Mouse (Mus musculus) layer of hippocampus, postnatal 25 days (tissue): ENCODE results near the gene Pdgfb. TPM values are rescaled to one million over a fixed set of nuclear protein-coding genes. Genes with fewer than 3 reads are reported as not detected.

Experiments
- DNase-seq, 2 experiments: peaks; one replicate each; pipeline ENCODE4 v3.0.0; 2022; ENCODE audit warnings: mixed read lengths in 2 of 2, low spot score in 1 of 2; ENCODE audit errors: extremely low spot score in 1 of 2
- total RNA-seq, 2 experiments: library from RNA; stranded (reverse); gene quantifications; 2 replicates each; pipeline ENCODE4 v1.2.3; 2021

Gene Pdgfb
- total RNA-seq, 2 experiments from 2014 or later, result 28.9 to 33.6 TPM

GRCm38 (mm10) chr15:80035341-80035885, 20.6 kb upstream of the Pdgfb start:
- no peak for DNase-seq

- no peak for DNase-seq
These were observed 20.1 kb upstream of the Pdgfb start for GRCm38 (mm10) chr15:80034913-80035312.

- no peak for DNase-seq
These were observed 19.6 kb upstream of the Pdgfb start for GRCm38 (mm10) chr15:80034366-80034765.

- DNase-seq, result no peak
These were observed 16.4 kb upstream of the Pdgfb start for GRCm38 (mm10) chr15:80031133-80031532.

GRCm38 (mm10) chr15:80030399-80030798, 15.6 kb upstream of the Pdgfb start:
- no peak for DNase-seq

- no peak for DNase-seq
These were observed 14.1 kb upstream of the Pdgfb start for GRCm38 (mm10) chr15:80028862-80029261.

- DNase-seq, result no peak
These were observed 12.0 kb upstream of the Pdgfb start for GRCm38 (mm10) chr15:80026689-80027353.

- no peak for DNase-seq
These were observed 11.3 kb upstream of the Pdgfb start for GRCm38 (mm10) chr15:80026061-80026460.

- DNase-seq, result no peak
These were observed 10.8 kb upstream of the Pdgfb start for GRCm38 (mm10) chr15:80025615-80026014.

GRCm38 (mm10) chr15:80024331-80025313, 9.8 kb upstream of the Pdgfb start:
- no peak for DNase-seq

GRCm38 (mm10) chr15:80020516-80020915, 5.7 kb upstream of the Pdgfb start:
- DNase-seq, result no peak

GRCm38 (mm10) chr15:80019625-80020024, 4.8 kb upstream of the Pdgfb start:
- no peak for DNase-seq

- no peak for DNase-seq
These were observed 4.4 kb upstream of the Pdgfb start for GRCm38 (mm10) chr15:80019220-80019619.

- no peak for DNase-seq
These were observed 2.0 kb upstream of the Pdgfb start for GRCm38 (mm10) chr15:80016563-80017301.

- DNase-seq, result no peak
These were observed 605 bp upstream of the Pdgfb start for GRCm38 (mm10) chr15:80015211-80015952.

GRCm38 (mm10) chr15:80014031-80014320, 801 bp downstream of the Pdgfb start:
- no peak for DNase-seq

- no peak for DNase-seq
These were observed 1.3 kb downstream of the Pdgfb start for GRCm38 (mm10) chr15:80013256-80014030.

GRCm38 (mm10) chr15:80012527-80013201, 2.1 kb downstream of the Pdgfb start:
- peak; percentile 54 to 65 for DNase-seq
